Mouse (Mus musculus): ENCODE data around the gene Mrrf.
"Not testable (repeated sequence)": the region's sequence is repeated elsewhere in the genome, so short reads cannot be mapped to it uniquely, and the experiment has no call there.

Mrrf gene

DNA sequence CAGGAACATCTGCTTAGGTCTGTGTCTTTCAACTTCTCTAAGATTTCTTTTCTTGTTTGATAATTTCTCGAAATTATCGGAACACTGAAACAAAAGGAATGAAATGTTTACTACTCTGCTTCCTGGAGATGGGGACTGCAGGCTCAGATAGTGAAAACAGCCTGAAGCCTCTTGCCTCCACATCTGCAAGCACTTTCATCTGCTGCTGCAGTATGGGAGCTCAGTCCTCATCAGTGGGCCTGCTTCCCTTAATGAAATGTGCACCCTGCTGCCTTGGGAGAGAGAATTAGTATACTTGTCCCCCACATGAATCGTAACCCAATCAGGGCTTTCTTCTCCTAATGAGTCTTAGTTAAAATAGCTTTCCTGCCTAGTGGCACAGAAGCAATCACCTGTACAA, 7.1 kb upstream of the Mrrf start:
- no peak for DNase-seq (ENCODE audit: low spot score)

DNA sequence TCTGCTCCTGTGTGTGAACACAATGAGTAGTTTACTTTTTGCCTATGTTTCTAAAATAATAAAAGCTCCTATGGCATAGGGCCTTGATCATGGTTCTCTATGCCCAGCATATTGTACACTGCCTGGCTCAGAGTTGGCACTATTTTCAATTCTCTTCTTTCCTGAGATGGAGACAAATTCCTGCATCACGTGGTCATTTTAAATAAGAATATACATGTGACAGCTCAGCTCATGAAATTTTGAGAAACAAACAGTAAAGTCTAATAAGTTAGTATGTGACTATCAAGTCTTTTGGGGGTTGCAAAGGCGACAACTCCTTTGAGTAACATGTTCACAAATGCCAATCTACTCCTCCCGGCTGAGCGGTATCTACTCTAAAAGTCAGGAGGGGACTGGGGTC, 302 bp upstream of the Mrrf start:
- DNase-seq (ENCODE audit: low spot score) = peak; percentile 9

DNA sequence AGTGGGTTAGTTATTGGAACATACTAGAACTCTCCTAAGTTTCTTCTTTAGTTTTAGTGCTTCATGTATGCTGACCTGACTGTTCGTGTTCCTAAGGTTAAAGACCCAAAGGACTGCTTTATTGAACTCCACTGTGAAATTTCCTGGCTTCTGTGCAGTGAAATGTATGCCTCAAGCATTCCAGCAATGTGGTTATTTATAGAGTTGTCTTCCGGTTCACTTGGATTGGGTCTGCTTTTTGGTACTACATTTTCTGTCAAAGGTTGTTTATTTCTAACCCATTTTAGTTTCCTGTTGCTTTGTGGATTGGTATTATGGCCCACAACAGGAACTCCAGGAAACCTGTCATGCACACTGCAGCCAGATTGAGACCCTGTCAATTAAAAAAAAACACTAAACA, 2.9 kb downstream of the Mrrf start:
- DNase-seq (ENCODE audit: low spot score) = no peak

DNA sequence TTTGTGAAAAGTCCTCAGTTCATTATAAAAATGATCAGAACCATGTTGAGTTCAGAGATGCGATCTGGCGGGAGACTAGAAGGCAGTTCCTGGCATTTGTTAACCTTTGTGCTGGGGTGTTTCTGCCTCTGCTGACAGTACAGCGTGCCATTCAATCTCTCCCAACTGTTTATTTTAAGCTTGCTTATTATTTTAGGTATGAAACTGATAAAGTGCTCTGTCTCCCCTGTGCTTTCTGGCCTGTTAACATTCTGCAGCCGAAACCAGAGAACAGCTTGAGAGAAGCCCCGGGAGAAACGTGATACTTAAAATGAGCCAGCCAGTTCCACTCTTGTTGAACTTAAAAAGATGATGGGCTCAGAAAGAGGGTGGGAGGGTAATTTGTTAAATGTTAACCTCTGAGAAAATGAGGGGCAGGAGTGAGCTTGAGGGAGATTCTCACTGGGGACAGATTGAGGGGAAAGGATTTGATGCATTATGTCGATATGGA, 12.7 kb downstream of the Mrrf start:
- no peak for DNase-seq (ENCODE audit: low spot score)

DNA sequence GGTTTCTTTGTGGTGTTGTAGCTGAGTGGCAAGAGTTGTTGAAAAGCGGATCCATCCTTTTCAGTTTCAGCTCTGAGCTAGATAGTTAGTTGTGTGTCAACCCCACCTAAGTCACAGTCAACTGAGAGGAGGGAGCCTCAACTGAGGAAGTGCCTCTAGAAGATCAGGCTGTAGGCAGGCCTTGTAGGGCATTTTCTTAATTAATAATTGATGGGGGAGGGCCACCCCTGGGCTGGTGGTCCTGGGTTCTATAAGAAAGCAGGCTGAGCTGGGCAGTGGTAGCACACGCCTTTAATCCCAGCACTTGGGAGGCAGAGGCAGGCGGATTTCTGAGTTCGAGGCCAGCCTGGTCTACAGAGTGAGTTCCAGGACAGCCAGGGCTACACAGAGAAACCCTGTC, 16.2 kb downstream of the Mrrf start:
- DNase-seq (ENCODE audit: low spot score) = not testable (repeated sequence)

DNA sequence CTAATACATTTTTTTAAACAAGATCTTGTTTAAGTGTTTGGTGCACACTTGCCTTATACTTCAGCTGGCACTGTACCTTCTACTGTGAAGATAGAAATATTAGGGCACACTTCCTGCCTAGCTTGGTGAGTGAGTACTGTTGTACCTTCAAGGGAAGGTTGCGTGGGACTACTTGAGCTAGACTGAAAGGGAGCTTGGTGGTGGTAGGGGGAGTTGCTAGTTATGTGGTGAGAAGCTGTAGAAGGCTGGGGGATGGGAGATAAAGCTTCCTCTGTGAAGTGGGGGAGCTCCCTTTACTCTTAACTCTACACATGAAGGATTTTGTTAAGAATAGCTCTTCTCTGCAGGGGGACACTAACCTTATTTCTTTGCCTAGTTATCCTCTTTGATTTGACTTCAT, 21.3 kb downstream of the Mrrf start:
- DNase-seq (ENCODE audit: low spot score) = no peak

DNA sequence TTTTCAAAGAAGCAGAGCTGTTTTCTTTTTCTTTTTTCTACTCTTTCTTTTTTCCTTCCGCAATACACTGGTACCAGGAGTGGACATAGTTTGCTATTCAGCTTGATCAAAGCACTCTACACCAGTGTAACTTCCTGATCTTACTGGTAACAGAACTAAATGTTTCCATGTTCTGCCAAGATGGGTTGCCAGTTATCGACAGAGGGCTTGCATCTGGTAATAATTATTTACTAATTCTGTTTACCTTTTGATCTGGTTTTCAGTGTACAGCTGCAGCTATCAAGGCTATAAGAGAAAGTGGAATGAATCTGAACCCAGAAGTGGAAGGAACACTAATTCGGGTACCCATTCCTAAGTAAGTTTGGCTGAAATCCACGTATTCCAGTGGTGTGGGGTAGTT, 23.1 kb downstream of the Mrrf start:
- no peak for DNase-seq (ENCODE audit: low spot score)

DNA sequence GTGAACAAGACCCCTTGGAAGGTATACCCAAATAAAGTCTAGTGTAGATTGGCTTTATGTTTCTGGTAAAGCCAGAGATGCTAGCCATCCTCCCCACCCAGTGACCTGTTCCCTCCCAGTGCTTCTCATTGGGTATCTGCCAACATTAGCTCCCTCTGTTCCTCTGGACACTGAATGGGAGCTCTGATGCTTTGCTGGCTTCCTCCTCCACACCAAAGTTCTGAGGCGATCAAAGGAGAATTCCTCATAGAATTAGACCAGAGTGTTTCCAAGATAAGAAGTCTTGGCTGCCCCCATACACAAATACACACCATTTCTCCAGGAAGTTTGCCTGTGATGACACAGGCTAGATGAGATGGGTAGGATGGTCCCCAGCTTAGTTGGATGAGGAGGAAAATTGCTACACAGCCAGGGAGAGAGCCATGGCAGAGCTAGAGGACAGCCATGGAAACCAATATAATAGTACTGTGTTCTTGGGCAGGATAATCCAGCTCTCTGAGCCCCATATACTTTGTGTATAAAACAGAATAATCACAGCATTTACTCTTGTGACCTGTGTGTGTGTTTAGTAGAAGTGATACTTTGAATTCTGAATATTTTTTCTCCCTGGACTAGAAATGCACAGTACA, 31.9 kb downstream of the Mrrf start:
- no peak for DNase-seq (ENCODE audit: low spot score)

DNA sequence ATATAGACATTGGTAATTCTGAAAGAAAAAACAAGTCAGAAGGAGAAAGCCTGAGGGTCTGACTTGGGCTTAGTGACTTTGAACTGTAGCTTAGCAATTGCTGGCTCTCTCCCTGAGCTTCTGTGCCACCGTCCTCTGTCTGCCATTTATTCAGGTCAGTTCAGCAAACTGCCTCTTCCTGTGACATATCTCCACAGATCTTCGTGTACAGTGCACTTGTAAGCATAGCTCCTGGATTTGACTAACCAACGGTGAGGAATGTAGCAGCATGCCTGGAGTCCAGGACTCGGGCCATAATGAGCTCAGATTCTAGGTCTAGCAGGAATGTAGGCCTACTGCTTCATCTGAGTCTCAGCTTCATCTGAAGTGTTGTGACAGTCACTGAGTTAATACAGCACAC, 33.0 kb downstream of the Mrrf start:
- DNase-seq (ENCODE audit: low spot score) = no peak

DNA sequence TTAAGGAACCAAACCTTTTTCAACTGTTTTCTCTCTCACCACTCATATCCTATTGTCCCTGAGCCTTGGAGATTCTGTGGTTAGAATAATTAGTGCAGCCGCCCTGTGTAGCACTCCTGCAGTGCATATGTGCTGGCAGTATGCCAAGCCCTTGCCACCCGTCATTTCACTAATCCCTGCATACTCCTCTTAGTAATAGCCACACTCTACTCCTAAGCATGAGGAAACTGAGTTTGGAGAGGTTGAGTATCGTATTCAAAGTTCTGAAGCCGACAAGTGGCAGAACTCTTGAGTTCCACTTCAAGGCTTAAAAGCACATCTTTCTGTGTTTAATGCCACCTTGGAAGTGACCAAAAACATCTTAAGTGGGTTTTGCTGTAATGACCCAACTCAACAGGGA, 35.9 kb downstream of the Mrrf start:
- peak; percentile 25 for DNase-seq (ENCODE audit: low spot score)

DNA sequence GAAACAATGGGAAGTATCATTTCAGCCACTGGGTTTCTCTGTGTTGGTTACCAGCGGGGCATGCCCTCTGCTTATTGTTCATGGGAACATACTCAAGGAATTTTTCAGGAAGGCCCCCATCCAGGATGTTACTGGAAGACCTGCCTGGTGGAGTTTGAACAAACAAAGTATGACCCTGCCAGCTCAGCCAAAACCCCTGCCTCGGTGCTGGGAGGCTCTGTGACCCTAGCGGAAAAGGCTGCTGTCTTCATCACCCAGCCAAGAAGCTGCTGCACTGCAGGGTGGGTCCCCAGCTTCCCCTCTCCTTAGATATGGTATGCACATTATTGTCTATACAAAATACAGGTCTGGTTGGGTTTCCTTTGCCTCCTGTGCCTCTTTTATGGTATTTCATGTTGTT, 36.4 kb downstream of the Mrrf start:
- no peak for DNase-seq (ENCODE audit: low spot score)

DNA sequence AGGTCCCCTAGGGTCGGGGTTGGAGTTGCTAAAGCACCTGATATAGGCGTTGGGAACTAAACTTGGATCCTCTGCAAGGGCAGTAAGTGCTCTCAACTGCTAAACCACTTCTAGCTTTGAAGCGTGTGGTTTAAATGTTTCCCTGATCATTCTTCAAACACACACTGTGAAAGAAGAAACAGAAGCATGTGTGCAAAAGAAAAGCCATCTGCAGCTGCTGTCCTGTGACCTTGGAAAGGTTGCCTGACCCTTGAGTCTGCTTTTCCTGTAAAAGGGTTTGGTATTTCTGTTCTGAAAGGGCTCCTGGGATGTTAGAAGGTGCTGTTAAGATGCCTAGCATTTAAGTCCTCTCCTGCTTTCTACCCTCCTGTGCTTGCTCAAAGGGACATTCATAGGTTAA, 43.3 kb downstream of the Mrrf start:
- DNase-seq (ENCODE audit: low spot score) = no peak

DNA sequence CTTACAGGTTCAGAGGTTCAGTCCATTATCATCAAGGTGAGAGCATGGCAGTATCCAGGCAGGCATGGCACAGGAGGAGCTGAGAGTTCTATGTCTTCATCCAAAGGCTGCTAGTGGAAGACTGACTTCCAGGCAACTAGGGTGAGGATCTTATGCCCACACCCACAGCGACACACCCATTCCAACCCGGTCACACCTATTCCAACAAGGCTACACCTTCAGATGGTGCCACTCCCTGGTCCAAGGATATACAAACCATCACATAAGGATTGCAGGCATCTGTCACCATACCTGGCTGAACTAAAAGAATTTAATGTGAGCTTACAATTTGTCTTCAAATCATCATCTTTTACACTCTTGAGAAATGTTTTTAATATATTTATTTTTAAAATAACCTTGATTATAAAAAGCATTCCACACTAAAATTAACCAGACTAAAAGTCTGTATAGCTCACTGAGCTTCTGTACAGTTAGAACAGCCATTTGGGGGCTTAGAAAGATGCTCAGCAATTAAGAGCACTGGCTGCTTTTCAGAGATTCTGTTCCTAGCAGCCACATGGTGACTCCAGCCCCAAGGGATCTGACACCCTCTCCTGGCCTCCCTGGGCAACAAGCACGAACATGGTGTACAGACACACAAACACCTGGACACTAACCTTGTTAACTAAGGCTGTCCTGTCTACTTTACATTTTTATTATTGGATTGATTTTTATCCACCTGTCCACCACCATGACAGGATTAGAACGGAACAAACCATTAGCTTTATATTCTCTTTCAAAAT, 45.6 kb downstream of the Mrrf start:
- DNase-seq (ENCODE audit: low spot score) = not testable (repeated sequence)

DNA sequence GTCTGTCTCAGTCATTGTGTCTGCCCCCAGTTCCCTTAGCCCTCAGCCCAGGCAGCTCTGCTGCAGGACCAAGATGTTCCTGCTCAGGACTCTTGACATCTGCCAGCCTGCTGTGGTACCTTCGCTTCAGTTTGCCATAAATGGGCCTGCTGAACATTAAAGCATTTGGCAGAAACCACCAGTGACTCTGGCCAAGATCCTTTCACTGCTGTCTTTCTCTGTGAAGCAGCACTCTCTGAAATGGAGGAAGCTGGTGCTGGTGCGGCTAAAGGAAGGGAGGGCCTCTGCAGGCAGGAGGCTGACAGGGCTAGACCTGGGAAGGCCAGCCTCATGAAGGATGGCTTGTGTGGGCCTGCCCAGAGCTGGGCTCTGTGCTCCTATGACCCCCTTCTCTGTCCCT, 47.1 kb downstream of the Mrrf start:
- DNase-seq (ENCODE audit: low spot score) = no peak

DNA sequence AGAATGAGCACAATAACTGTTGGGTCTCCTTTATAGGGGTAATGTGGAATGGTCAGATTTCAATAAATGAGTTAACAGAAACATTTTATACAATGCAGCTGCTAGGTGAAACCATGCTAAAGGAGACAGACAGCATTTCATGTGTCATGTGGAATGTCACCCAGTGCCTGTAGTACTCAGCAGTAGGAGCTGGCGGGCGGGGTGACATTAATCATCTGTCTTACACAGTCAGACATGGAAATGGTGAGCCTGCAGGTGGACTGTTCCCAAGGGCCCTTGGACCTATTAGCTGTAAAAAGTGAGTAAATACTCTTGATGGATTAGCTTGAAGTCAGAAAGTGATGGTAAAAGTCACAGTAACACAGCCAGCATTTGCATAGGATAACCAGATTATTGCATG, 48.0 kb downstream of the Mrrf start:
- DNase-seq (ENCODE audit: low spot score) = no peak

DNA sequence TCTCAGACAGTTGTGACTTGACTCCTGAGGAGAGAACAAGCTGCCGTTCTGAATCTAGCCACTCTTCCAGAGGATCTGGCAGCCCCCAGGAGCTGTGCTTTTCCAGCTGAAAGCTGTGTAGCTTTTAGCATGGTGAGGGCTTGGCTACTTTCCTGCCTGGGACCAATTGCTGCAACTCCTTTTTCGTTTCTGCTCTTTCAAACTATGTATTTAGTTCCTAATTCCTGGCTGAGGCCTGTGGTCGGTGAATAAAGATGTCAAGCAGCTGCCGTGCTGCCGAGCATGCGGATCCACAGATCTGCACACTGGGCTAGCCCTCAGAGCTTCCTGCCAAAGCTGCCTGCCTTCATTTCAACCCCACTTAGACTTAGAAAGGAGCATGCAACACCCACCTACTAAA, 48.7 kb downstream of the Mrrf start:
- no peak for DNase-seq (ENCODE audit: low spot score)

DNA sequence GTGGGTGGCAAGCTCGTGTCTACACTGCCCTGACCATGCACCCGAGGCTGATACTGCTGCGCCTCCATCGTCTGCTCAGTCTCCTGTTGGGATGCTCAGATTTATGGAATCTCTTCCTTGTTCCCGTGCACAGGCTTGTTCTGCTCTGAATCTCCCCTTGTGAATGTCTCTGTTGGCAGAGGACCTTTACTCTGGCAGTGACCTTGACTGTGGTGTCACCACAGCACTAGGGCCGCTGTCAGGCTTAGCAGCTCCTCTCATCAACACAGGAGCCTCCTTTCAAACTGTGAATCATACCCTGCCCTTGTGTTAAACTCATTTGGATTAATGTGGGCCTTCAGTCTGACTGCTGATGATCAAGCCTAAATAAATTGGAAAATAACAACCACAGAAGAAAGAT, 53.0 kb downstream of the Mrrf start:
- not testable (repeated sequence) for DNase-seq (ENCODE audit: low spot score)

DNA sequence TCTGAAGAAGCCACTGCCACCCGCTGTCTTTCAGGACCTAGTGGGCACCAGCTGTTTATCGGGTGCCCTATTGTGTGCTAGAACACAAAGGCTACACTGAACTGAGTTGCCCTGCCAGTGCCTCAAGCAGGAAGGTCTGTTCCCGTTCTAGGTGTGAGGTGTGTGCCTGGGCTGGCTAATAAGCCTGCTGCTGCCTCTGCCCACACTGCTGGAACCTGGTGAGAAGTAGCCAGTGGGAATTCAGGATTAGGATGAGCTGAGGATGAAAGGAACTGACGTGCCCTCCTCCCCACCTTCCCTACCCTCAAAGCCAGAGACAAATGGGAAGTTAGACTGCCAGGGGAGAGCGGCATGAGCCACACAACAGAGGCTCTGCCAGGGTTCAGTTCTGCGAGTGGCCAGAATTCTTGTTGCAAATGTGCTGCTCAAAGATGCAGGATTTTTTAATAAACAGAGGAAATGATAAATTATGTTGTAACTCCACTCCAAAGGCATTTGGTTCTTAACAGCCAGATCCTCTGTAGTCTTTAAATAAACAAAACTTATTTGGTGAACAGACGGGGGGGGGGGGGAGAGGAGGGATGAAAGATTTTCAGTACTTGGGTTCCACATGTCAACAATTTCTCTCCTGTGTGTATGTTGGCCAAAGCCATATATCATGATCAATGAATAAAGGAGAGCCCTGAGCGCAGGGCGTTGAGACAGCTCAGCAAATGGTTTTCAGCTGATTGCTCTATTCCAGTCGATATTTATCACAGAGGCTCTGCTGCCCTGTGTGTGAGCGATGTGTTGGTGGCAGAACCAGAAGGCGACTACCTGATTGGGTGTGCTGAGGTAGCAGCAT, 55.1 kb downstream of the Mrrf start:
- no peak for DNase-seq (ENCODE audit: low spot score)

DNA sequence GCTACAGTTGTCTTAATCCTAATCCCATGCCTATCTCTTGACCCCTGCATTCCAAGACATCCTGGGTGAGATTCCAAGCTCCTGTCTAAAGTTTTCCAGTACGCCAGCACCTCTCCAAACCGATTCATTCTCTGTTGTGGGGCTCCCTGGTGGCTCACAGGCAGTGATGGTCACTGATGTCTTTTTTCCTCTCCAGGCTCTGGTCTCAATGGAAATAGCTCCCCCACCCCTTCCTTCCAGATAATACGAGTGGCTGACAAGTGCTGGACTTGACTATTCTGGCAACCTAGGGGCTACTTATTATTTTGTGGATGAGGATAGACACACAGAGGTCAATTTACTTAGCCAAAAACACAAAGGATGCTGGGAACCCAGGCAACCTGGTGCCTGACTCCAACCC, 60.8 kb downstream of the Mrrf start:
- no peak for DNase-seq (ENCODE audit: low spot score)

DNA sequence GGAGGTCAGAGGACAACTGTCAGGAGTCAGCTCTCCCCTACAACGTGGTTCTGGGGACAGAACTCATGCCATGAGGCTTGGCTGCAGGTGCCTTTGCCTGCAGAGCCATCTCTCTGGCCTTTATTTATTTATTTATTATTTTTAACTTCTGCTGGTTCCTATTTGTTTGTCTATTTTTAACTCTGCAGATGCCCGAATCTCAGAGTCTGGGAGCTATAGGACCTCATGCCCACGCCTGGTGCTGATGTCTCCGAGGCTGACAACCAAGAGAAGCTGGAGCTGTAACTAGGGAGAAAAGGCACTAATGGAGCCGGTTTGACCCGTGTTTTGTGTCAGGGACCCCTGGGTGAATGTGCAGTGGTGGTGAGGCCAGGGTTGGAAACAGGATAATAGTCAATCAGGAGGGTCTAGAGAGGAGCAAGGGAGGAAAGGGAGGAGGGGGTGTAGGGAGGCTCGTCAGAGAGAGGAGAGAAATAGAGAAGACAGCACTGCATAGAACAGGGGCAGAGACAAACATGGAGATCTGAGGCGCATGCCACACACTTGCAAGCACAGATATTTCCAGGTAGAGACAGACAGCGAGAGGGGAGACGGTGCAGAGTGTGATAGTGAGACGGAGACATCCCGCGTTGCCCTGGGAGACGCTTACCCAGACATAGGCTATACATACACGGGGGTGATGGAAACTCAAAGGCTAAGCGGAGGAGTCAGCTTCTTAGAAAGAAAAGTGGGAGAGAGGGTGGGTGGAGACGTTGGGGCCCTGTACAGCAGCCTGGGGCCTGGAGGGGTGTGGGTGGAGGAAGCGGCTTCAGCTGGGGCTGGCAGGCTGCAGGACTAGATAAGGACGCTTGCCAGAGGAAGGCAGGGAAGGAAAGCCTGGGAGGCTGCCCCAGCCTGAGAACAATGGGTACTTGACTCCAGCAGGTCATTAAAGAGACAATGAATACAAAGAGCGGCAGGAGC, 62.0 kb downstream of the Mrrf start:
- DNase-seq (ENCODE audit: low spot score) = no peak

DNA sequence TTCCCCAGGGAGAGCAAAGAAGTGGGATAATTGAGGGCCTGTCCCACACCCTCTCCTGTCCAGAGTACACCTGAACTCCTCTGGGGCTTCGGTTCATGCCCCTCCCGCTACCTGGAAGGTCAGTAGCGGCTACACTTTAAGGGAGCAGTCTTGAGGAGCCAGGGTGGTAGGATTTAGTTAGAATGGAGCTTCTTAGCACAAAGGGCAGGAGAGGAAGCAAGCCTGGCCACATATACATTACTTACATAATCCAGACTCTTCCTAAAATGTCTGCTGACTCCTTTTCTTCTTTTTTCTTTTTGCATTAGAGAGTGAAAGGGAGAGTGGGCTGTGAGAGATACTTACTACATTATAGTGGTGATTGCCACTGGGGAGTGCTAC, 62.7 kb downstream of the Mrrf start:
- no peak for DNase-seq (ENCODE audit: low spot score)

DNA sequence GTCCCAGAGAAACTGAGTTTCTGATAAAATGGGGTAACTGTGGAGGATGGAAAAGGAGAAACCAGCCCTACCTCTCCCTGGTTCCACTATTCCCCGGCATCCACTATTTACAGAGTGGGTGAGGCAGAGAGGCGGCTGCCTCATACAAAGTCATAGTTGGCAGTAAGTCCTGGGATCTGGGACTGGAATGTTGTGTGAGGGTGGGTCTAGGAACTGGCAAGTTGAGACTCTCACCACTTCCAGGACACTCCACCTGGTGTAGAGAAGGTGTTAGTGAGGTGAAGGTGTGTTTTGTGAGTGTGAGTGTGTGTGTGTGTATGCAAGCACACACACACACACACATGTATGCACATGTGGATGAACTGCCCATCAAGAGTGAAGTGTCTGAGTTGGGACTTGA, 64.6 kb downstream of the Mrrf start:
- DNase-seq (ENCODE audit: low spot score) = no peak

Measured in MN1 (cell line).